Mouse (Mus musculus) embryo, embryonic 11 days (tissue): ENCODE measurements at regions not wholly inside any gene's neighbourhood (a gene's known extent, or its start where the extent isn't known, plus 50 kb on each side); places are given as distances from the start of the nearest gene placed in this dataset.
A peak's percentile ranks its signal among the peaks of the same experiment; 100 is the strongest.

Experiments used
- DNase-seq: peaks from one replicate; pipeline ENCODE4 v3.0.0-alpha.2; 2015

GRCm38 (mm10) chr8:126737032-126737431 is 143.2 kb upstream of the Irf2bp2 start:
- DNase-seq, result no peak

- peak; percentile 53 for DNase-seq
Measured at GRCm38 (mm10) chr8:126736441-126736962, 142.7 kb upstream of the Irf2bp2 start.

GRCm38 (mm10) chr8:126735488-126736440 is 142.0 kb upstream of the Irf2bp2 start:
- peak; percentile 64 for DNase-seq

DNA sequence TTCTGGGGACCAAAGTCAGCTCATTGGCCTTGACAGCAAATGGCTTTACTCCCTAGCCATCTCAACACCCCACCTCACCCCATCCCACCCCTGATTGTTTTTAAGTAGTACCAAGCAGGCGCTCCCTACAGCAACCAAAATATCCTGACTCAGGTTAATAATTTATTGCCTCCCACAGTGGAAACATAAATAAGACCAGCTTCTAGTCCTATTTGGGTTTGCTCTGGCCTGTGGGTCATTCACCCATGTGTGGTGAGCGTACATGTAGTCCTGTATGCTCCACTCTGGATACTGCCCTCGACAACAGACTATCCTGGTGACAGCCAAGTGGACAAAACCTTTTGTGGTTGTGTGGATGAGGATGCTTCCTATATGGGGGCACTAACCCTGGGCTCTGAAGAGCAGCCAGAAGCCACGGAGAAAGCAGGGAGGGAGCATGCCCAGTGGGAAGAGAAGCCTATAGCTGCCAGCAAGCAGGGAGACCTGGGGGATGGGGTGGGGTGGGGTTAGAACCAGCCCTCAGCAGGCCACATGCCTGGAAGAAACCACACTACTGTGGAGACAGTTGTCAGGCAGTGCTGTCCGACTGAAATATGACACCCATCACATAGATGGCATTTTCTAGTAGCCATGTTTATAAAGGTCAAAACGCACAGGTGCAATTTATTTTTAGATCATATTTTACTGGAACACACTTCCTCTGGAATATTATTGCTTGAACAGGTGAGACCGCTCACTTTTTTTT is 141.1 kb upstream of the Irf2bp2 start:
- DNase-seq, result no peak

DNA sequence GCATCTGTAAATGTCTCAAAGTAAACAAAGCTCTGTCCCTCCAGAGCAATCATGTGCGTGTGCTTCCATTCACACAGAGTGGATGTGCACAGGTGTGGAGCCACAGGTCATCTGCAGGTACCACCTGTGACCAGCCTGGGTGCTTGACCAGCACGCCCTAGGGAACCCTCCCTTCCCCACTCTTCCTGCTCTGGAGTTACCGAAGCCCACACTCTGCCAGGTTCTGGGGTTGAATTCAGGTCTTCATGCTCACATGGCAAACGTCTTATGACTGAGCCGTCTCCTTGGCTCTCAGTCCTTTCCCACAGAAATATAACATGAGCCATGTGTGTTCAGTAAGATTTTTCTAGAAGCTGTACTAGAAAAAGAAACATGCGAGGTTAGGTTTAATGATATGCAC is 140.0 kb upstream of the Irf2bp2 start:
- no peak for DNase-seq

GRCm38 (mm10) chr8:126733307-126733706 is 139.5 kb upstream of the Irf2bp2 start:
- DNase-seq, result no peak

- no peak for DNase-seq
Measured at GRCm38 (mm10) chr8:126730017-126730631, 136.3 kb upstream of the Irf2bp2 start.

DNA sequence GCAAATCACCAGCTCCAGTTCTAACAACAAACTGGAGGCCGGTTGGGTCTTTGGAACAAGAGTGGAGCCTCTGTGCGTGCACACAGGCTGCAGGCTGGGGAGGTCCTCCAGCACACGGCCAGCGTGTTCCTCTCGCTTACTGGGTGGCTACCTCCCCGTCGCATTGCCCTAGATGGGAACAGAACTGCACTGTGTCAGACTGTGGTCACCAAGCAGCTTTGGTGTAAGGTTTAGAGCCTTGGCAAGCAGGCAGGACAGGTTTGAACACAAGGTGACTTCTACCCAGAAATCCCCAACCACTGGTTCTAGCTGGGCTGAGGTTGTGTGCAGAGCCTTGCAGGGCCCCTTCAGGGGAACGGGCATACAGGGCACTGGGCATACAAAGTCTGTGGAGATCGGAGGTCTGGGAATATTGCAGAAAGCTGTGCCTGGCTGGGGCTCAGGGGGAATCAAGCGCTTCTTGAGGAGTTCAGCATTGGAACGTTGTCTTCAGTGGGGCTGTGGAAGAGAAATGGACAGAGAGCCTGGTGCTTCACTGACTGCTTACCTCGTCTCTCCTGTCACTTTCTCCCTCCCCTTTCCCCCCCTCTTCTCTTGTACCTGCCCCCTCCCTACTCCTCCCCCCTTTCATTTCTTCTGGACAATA is 135.3 kb upstream of the Irf2bp2 start:
- DNase-seq, result no peak

GRCm38 (mm10) chr8:126728135-126728534 is 134.3 kb upstream of the Irf2bp2 start:
- no peak for DNase-seq

DNA sequence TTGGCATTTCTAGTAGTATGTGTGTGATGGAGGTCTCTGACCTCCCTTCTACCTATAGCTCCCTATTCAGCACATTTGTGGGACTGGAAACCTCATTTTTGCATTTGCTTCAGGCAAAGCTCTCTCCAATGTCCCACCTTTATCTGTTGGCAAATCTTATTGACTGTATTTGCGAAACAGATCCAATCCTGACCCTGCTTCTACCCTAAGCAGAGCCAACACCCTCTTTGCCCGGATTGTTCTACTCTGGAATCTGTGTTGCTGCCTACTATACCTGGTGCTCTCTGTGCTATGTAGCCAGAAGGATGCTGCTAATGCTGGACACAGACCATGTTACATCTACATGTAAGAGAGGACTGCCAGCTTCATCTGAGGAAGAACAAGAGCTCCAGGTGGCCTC is 133.3 kb upstream of the Irf2bp2 start:
- DNase-seq, result no peak

DNA sequence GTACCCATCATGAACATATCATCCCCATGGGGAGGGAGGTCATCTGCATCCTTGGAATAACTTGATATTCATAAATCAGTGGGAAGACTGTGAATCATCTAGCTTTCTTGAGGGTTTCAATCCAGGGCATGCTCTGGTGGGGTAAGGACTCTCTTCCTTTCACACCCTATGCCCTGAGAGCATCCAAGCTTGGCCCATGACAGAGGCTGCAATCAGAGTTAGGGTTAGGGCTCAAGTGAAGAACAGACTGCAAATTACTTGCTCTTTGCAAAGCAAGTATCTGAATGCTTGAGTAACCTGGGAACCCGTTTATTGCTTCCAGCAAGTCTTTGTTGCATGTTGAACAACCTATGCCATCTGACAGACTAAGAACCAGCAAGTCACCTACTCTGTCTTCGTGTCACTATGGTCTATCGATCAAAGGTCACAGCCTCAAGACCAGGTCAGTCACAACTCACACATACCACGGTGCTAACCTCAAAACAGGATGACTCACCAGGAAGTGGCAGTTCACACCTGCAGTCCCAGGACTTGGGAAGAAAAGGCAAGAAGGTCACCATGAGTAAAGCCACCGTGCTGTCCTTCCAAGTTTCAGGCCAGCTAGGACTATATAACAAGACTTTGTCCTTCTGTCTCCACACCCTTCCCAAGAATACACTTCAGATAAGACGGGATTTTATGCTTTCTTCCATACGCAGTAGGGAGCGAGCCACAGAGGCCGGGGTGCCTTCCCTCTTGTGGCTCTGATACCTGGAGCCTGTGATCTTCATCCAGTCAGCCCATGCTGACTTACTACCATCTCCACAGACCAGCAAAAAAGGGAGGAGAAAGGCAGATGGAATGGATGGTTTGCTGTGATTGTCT is 129.7 kb upstream of the Irf2bp2 start:
- no peak for DNase-seq

DNA sequence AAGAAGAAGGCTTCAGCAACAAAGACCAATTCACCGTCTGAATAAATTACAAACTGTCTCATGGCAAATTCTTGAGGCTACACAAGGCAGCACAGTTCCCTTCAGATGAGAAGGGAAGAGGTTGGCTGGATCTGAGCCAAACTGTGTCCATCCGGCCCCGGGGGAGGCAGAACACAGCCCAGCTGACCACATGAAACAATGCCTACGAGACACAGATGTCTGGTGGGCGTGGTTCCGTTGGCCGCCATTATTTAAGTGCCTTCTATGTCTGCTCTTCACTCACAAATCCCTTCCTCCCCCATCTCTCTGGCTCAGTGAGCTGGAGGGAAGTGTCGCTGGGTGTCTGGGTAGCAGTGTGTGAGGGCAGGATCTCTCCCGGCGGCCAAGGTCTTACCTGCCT is 127.8 kb upstream of the Irf2bp2 start:
- DNase-seq, result peak; percentile 63

- DNase-seq, result no peak
Measured at GRCm38 (mm10) chr8:126720473-126721145, 126.8 kb upstream of the Irf2bp2 start.

GRCm38 (mm10) chr8:126719748-126720147 is 126.0 kb upstream of the Irf2bp2 start:
- DNase-seq, result no peak

DNA sequence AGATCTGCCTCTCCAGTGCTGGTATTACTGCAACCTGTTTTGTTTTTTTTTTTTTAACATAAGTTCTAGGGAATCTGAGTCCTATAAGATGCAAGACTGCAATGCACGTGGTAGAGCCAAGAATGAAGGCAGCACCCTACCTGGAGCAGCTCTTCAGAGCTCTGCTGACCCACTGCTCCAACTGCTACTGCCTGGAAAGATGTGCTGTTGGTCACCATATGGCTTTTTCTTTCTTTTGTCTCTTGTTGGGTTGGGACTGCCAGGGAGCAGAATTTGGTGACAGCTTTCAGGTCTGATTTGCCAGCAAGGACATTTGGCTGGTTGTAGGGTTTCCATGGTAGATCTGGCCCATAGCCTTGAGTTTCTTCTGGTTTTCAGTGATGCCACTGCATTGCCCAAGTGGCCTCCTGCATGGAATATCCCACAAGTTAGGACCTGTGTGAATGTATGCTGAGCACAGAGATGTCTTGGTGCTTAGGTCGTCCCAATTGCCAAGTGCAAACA is 123.9 kb upstream of the Irf2bp2 start:
- no peak for DNase-seq

DNA sequence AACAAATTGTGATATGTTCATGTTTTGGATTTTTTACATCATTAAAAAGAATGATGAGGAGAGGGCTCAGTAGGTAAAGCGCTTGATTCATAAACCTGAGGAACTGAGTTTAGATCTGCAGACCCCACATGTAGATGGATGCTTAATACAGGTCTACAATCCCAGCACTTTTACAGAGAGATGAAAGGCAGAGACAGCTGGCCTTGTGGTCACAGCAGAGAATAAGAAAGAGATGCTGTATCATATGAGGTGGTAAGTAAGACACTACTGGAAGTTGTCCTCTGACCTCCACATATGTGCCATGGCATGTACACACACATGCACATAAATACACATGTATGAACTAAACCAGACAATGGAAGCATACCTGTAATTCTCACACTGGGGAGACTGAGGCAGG is 121.9 kb upstream of the Irf2bp2 start:
- DNase-seq, result no peak

DNA sequence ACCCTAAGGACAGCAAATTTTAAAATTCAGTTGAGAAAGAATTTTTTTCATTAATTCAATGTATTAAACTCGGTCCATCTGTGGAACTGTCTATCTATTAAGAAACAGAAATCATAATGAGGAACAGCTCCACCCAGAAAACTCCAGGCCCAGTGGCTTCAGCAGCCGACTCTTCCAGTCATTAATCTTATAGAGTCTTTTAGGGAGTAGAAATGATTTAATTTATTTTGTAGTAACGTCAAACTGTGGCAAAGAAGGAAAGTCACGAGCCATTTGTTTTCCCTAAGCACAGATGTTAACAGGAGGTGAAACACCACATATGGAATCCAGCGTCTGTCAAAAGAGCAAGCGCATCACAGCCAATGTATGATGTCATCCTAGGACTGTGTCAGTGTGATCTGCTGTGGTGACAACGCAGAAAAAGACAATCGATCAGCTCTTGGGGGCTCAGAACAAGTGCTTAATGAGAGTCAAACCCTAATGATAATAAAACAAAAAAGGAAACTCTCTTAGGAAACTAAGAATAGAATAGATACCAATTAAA is 119.9 kb upstream of the Irf2bp2 start:
- DNase-seq, result no peak

DNA sequence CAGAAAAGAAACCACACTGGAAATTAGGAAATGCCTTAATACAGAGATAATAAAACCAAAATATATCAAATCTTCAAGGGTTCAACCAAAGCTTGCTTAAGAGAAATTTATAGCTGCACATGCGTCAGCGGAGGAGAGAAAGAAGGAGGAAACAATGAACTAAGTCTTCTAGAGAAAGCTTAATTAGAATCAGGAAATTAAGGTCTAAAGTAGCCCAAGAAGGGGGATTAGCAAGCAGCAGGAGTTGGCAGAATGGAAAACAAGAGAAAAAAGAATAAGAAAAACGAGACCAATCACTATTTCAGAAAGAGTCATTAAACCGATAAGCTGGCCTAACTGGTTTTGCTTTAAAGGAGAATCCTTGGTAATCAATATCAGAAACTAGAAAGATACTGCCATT is 119.4 kb upstream of the Irf2bp2 start:
- DNase-seq, result no peak

GRCm38 (mm10) chr8:126712749-126713148 is 119.0 kb upstream of the Irf2bp2 start:
- DNase-seq, result peak; percentile 34

GRCm38 (mm10) chr8:126708956-126709355 is 115.2 kb upstream of the Irf2bp2 start:
- no peak for DNase-seq
